Mouse (Mus musculus) hindbrain, embryonic 13.5 days (tissue): ENCODE measurements around the gene Elp4. TPM values are rescaled to one million over a fixed set of nuclear protein-coding genes. Genes with fewer than 3 reads are reported as not detected.

Experiments used
- ATAC-seq: fragments of 200-750 bp; cut with Nextera tagmentation; 2 replicates; pipeline ENCODE4 v1.8.0; 2017; ENCODE audit warnings: moderate TSS enrichment; ENCODE audit not compliant: low FRiP score
- H3K27ac ChIP-seq: fragments of 300-500 bp; sonication (generic); 2 replicates; pipeline ENCODE4 v1.5.1; 2015; ENCODE audit warnings: inconsistent platforms, mild to moderate bottlenecking, moderate library complexity
- H3K27me3 ChIP-seq: fragments of 300-500 bp; sonication (generic); 2 replicates; pipeline ENCODE4 v1.6.1; 2015; ENCODE audit warnings: mild to moderate bottlenecking, inconsistent platforms
- H3K36me3 ChIP-seq: fragments of 300-500 bp; sonication (generic); 2 replicates; pipeline ENCODE4 v1.6.1; 2015; ENCODE audit warnings: mild to moderate bottlenecking, inconsistent platforms
- H3K4me1 ChIP-seq: fragments of 300-500 bp; sonication (generic); replicated peaks from 2 replicates; pipeline ENCODE4 v1.6.1; 2015; ENCODE audit warnings: inconsistent platforms
- H3K4me2 ChIP-seq: fragments of 300-500 bp; sonication (generic); 2 replicates; pipeline ENCODE4 v1.6.1; 2015; ENCODE audit warnings: inconsistent platforms, mild to moderate bottlenecking, moderate library complexity
- H3K4me3 ChIP-seq: fragments of 300-500 bp; sonication (generic); 2 replicates; pipeline ENCODE4 v1.5.1; 2015; ENCODE audit warnings: mild to moderate bottlenecking, inconsistent platforms
- H3K9ac ChIP-seq: fragments of 300-500 bp; sonication (generic); 2 replicates; pipeline ENCODE4 v1.6.1; 2015; ENCODE audit warnings: mild to moderate bottlenecking, inconsistent platforms
- H3K9me3 ChIP-seq: fragments of 300-500 bp; sonication (generic); 2 replicates; pipeline ENCODE4 v1.6.1; 2016; ENCODE audit warnings: inconsistent platforms
- WGBS: fragments of 180-500 bp; shearing (Covaris S2); methylation state at CpG from one replicate; pipeline ENCODE4 v1.1.7; 2015; 5-methylcytosine and 5-hydroxymethylcytosine counted together
- polyA plus RNA-seq: library from polyadenylated mRNA; unstranded; fragments of >200 nt; fragmentation: Nextera tagmentation; extraction: Ambion mirVana; gene quantifications from 2 replicates; pipeline ENCODE4 v1.2.1, GENCODE M21; 2015

Gene Elp4
- polyA plus RNA-seq, 1 experiment from 2014 or later, result 43.0 TPM

- no peaks in the 10 kb centered on the region for H3K27me3 ChIP-seq
- WGBS, result 46% methylated on average over 2 of the region's 2 CpGs
- ATAC-seq, result no peak
Measured at GRCm38 (mm10) chr2:105705320-105705719, 199.0 kb downstream of the Elp4 start.

GRCm38 (mm10) chr2:105702586-105702985 is 201.8 kb downstream of the Elp4 start:
- H3K36me3 ChIP-seq, result 0 out of 2 replicates have a peak, but pooled peaks cover 4% of the 10 kb centered on the region
- no peak overlapping the region for H3K27ac ChIP-seq
- H3K9me3 ChIP-seq, result no peaks in the 10 kb centered on the region
- 0 out of 2 replicates have a peak, but pooled peaks cover 3% of the 10 kb centered on the region for H3K4me1 ChIP-seq
- H3K4me2 ChIP-seq, result no peak overlapping the region
- 87% methylated on average over 10 of the region's 10 CpGs for WGBS
- H3K4me3 ChIP-seq, result no peak overlapping the region
- H3K27me3 ChIP-seq, result no peaks in the 10 kb centered on the region
- ATAC-seq, result no peak
- no peak overlapping the region for H3K9ac ChIP-seq

More at GRCm38 (mm10) chr2:105705320-105705719, 199.0 kb downstream of the Elp4 start:
- Histone ChIP-seq H3K4me3 (no peak overlapping the region), H3K9me3 (no peaks in the 10 kb centered on the region), H3K4me1 (0 out of 2 replicates have a peak, but pooled peaks cover 9% of the 10 kb centered on the region), H3K9ac (no peak overlapping the region), H3K36me3 (0 out of 2 replicates have a peak, but pooled peaks cover 4% of the 10 kb centered on the region), H3K27ac (no peak overlapping the region), H3K4me2 (no peak overlapping the region)

GRCm38 (mm10) chr2:105701781-105702180 is 202.6 kb downstream of the Elp4 start:
- no peak overlapping the region for H3K4me3 ChIP-seq
- H3K4me1 ChIP-seq, result 0 out of 2 replicates have a peak, but pooled peaks cover 3% of the 10 kb centered on the region
- H3K36me3 ChIP-seq, result 0 out of 2 replicates have a peak, but pooled peaks cover 4% of the 10 kb centered on the region
- H3K27me3 ChIP-seq, result no peaks in the 10 kb centered on the region
- no peak for ATAC-seq
- H3K4me2 ChIP-seq, result no peak overlapping the region
- H3K27ac ChIP-seq, result no peak overlapping the region
- no peak overlapping the region for H3K9ac ChIP-seq
- 56% methylated on average over 4 of the region's 4 CpGs for WGBS
- H3K9me3 ChIP-seq, result no peaks in the 10 kb centered on the region

- no peak for ATAC-seq
- peaks cover 8% of the 10 kb centered on the region; the same call in 1 of the 2 replicates for H3K36me3 ChIP-seq
- no peaks in the 10 kb centered on the region for H3K9me3 ChIP-seq
- H3K27ac ChIP-seq, result no peak overlapping the region
- no peak overlapping the region for H3K4me3 ChIP-seq
- no peak overlapping the region for H3K4me2 ChIP-seq
- no peaks in the 10 kb centered on the region for H3K4me1 ChIP-seq
- peaks cover 10% of the 10 kb centered on the region for H3K27me3 ChIP-seq
- WGBS, result 81% methylated on average over 2 of the region's 2 CpGs
- H3K9ac ChIP-seq, result no peak overlapping the region
Measured at GRCm38 (mm10) chr2:105698631-105699030, 205.7 kb downstream of the Elp4 start.

- Histone ChIP-seq H3K27me3 (peaks cover 18% of the 10 kb centered on the region), H3K9ac (no peak overlapping the region), H3K4me1 (no peaks in the 10 kb centered on the region), H3K36me3 (peaks cover 8% of the 10 kb centered on the region; the same call in 1 of the 2 replicates), H3K27ac (no peak overlapping the region), H3K4me3 (no peak overlapping the region), H3K9me3 (no peaks in the 10 kb centered on the region), H3K4me2 (no peak overlapping the region)
- ATAC-seq, result no peak
- 47% methylated on average over 5 of the region's 5 CpGs for WGBS
Measured at GRCm38 (mm10) chr2:105697741-105698140, 206.6 kb downstream of the Elp4 start.

DNA sequence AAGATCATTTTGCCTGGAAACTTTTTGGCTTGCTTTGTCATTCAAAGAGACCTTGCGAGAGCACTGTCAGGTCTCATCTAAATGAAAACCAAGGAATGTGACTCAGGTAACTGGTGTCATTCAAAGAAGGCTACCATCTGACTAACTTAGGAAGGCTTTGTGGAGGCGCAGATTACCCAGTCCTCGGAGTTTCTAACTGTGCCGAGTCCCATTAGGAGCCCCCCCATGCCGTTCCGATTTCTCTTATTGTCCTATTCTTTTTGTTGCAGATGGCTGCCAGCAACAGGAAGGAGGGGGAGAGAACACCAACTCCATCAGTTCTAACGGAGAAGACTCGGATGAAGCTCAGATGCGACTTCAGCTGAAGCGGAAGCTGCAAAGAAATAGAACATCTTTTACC is 213.1 kb downstream of the Elp4 start:
- Histone ChIP-seq H3K9ac (no peak overlapping the region), H3K4me3 (no peak overlapping the region), H3K9me3 (no peaks in the 10 kb centered on the region), H3K27me3 (peaks cover 74% of the 10 kb centered on the region), H3K4me1 (peaks cover 48% of the 10 kb centered on the region), H3K27ac (no peak overlapping the region), H3K4me2 (no peak overlapping the region), H3K36me3 (peaks cover 5% of the 10 kb centered on the region; the same call in 1 of the 2 replicates)
- no peak for ATAC-seq
- 10% methylated on average over 10 of the region's 10 CpGs for WGBS

- H3K4me1 ChIP-seq, result peaks cover 54% of the 10 kb centered on the region
- peak overlapping the region; percentile 76 for H3K27ac ChIP-seq
- no peaks in the 10 kb centered on the region for H3K36me3 ChIP-seq
- peak overlapping the region; percentile 45 for H3K4me2 ChIP-seq
- H3K9ac ChIP-seq, result no peak overlapping the region
- H3K4me3 ChIP-seq, result peak overlapping the region; percentile 22; the same call in 1 of the 2 replicates
- peaks cover 79% of the 10 kb centered on the region for H3K27me3 ChIP-seq
- ATAC-seq, result peak; percentile 55
- WGBS, result under 1% methylated on average over 28 of the region's 28 CpGs
- no peaks in the 10 kb centered on the region for H3K9me3 ChIP-seq
Measured at GRCm38 (mm10) chr2:105689771-105690639, 214.4 kb downstream of the Elp4 start.

DNA sequence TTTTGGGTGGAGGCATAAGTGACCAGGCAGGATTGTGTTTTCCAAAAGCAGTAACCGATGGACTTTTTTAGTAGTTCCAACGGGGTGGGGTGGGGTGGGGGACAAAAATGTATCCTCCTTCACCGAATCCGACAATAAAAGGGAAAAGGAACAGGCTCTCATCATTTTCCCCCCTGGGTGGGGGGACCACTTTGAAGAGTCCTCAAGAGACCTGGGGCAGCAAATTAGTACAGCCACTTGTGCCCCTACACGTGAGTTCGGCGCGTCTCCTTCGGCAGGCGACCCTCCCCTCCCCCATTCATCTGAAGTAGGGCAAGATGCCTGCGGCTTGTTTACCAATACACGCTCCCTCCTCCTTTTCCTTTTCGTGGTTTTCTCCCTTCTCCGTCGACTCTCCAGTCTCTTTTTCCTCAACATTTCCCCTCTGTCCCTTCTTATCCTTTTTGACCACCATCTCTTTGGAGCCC is 215.0 kb downstream of the Elp4 start:
- peak overlapping the region; percentile 76; the same call in 1 of the 2 replicates for H3K27ac ChIP-seq
- H3K4me1 ChIP-seq, result peaks cover 54% of the 10 kb centered on the region
- peak; percentile 29; the same call in 1 of the 2 replicates for ATAC-seq
- H3K9me3 ChIP-seq, result no peaks in the 10 kb centered on the region
- WGBS, result under 1% methylated on average over 15 of the region's 15 CpGs
- H3K4me2 ChIP-seq, result peak overlapping the region; percentile 45
- no peaks in the 10 kb centered on the region for H3K36me3 ChIP-seq
- 0 out of 2 replicates have a peak overlapping the region, but pooled peaks have one; percentile 51 for H3K9ac ChIP-seq
- H3K4me3 ChIP-seq, result peak overlapping the region; percentile 22
- H3K27me3 ChIP-seq, result peaks cover 84% of the 10 kb centered on the region

DNA sequence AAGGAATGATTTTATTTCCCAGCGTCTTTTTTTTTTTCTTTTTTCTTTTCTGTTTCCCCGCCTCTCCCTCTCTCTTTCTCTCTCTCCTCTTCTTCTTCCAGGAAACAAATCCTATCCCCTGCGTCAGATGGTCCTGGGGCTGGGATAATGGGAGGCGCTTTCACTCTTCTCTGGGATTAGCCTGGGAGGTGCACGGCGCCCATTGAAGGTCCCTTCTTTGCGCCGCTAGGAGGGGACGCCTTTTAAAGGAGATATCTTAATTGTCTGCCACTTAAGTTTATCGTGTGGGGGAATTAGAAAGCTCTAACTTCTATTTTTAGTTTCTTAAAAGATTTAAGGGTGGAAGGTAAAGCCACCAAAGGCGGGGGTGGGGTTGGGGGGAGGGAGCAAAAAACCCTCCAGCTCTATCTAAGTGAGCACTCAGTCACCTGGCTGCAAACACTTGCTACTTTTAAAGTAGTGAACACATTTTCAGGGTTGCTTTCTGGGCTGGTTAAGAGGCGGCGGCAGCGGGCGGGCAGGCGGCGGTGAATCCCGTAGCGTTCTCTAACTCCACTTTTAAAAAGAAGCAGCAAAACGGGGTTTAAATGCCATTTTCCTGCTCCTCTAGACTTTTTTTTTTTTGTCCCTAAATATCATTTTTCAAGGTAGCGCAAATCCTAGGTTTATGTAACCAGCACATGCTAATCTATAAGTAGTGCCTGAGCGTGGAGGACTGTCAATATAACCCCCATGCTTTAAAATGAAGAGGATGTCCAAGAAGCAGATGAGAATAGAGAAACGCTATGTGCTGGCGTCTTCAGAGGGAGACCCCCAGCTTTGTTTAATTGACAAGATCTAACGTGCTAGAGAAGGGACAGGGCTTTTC is 215.7 kb downstream of the Elp4 start:
- Histone ChIP-seq H3K36me3 (no peaks in the 10 kb centered on the region), H3K27me3 (peaks cover 85% of the 10 kb centered on the region), H3K4me3 (peak overlapping the region; percentile 23), H3K27ac (peak overlapping the region; percentile 76), H3K9ac (peak overlapping the region; percentile 51; the same call in 1 of the 2 replicates), H3K4me1 (peaks cover 54% of the 10 kb centered on the region), H3K9me3 (no peaks in the 10 kb centered on the region), H3K4me2 (peak overlapping the region; percentile 45)
- ATAC-seq, result no peak
- WGBS, result 2% methylated on average over 25 of the region's 25 CpGs

GRCm38 (mm10) chr2:105688011-105688410 is 216.4 kb downstream of the Elp4 start:
- H3K4me3 ChIP-seq, result peak overlapping the region; percentile 23
- H3K27ac ChIP-seq, result peak overlapping the region; percentile 55
- H3K4me2 ChIP-seq, result peak overlapping the region; percentile 45
- H3K27me3 ChIP-seq, result peaks cover 84% of the 10 kb centered on the region
- H3K36me3 ChIP-seq, result no peaks in the 10 kb centered on the region
- no peaks in the 10 kb centered on the region for H3K9me3 ChIP-seq
- WGBS, result 2% methylated on average over 17 of the region's 17 CpGs
- no peak for ATAC-seq
- peaks cover 54% of the 10 kb centered on the region for H3K4me1 ChIP-seq
- H3K9ac ChIP-seq, result peak overlapping the region; percentile 51; the same call in 1 of the 2 replicates

GRCm38 (mm10) chr2:105687317-105687991 is 216.9 kb downstream of the Elp4 start:
- Histone ChIP-seq H3K4me2 (peak overlapping the region; percentile 45), H3K27ac (peak overlapping the region; percentile 55; the same call in 1 of the 2 replicates), H3K9me3 (no peaks in the 10 kb centered on the region), H3K27me3 (peaks cover 82% of the 10 kb centered on the region), H3K4me1 (peaks cover 56% of the 10 kb centered on the region), H3K9ac (peak overlapping the region; percentile 31; the same call in 1 of the 2 replicates), H3K4me3 (peak overlapping the region; percentile 23), H3K36me3 (no peaks in the 10 kb centered on the region)
- 6% methylated on average over 13 of the region's 13 CpGs for WGBS
- 0 out of 2 replicates have a peak, but pooled peaks have one; percentile 19 for ATAC-seq
